Mouse (Mus musculus) heart, embryonic 12.5 days (tissue): ENCODE data around the gene Elk4. TPM values are rescaled to one million over a fixed set of nuclear protein-coding genes. Genes with fewer than 3 reads are reported as not detected.
A peak's percentile ranks its signal among the peaks of the same experiment; 100 is the strongest.

ENCODE experiments used
- ATAC-seq: fragments of 200-750 bp; cut with Nextera tagmentation; 2 replicates; pipeline ENCODE4 v1.8.0; 2017; ENCODE audit warnings: moderate TSS enrichment, moderate library complexity; ENCODE audit not compliant: insufficient number of reproducible peaks, low FRiP score
- H3K27ac ChIP-seq: fragments of 300-500 bp; sonication (generic); 2 replicates; pipeline ENCODE4 v1.5.1; 2016; ENCODE audit warnings: mild to moderate bottlenecking, moderate library complexity; ENCODE audit not compliant: poor library complexity, severe bottlenecking
- H3K27me3 ChIP-seq: fragments of 300-500 bp; sonication (generic); replicated peaks from 2 replicates; pipeline ENCODE4 v1.6.1; 2016; ENCODE audit warnings: mild to moderate bottlenecking, moderate library complexity
- H3K36me3 ChIP-seq: fragments of 300-500 bp; sonication (generic); 2 replicates; pipeline ENCODE4 v1.6.1; 2016; ENCODE audit warnings: mild to moderate bottlenecking, moderate library complexity
- H3K4me1 ChIP-seq: fragments of 300-500 bp; sonication (generic); replicated peaks from 2 replicates; pipeline ENCODE4 v1.6.1; 2016; ENCODE audit warnings: mild to moderate bottlenecking
- H3K4me2 ChIP-seq: fragments of 300-500 bp; sonication (generic); 2 replicates; pipeline ENCODE4 v1.6.1; 2016; ENCODE audit warnings: mild to moderate bottlenecking, moderate library complexity
- H3K4me3 ChIP-seq: fragments of 300-500 bp; sonication (generic); 2 replicates; pipeline ENCODE4 v1.5.1; 2016; ENCODE audit warnings: mild to moderate bottlenecking
- H3K9ac ChIP-seq: fragments of 300-500 bp; sonication (generic); 2 replicates; pipeline ENCODE4 v1.6.1; 2016; ENCODE audit warnings: mild to moderate bottlenecking, moderate library complexity
- H3K9me3 ChIP-seq: fragments of 300-500 bp; sonication (generic); replicated peaks from 2 replicates; pipeline ENCODE4 v1.6.1; 2016; ENCODE audit warnings: mild to moderate bottlenecking, moderate library complexity
- WGBS: fragments of 180-500 bp; shearing (Covaris S2); methylation state at CpG from one replicate; pipeline ENCODE4 v1.1.7; 2016; 5-methylcytosine and 5-hydroxymethylcytosine counted together
- polyA plus RNA-seq: library from polyadenylated mRNA; unstranded; fragments of >200 nt; fragmentation: Nextera tagmentation; extraction: Ambion mirVana; gene quantifications from 2 replicates; pipeline ENCODE4 v1.2.1, GENCODE M21; 2016

Elk4 gene
- polyA plus RNA-seq, 1 experiment from 2014 or later: 19.9 TPM

- no peaks in the 10 kb centered on the region for H3K36me3 ChIP-seq
- ATAC-seq: no peak
- H3K9ac ChIP-seq: no peak overlapping the region
- no peak overlapping the region for H3K4me3 ChIP-seq
- no peak overlapping the region for H3K27ac ChIP-seq
- H3K9me3 ChIP-seq: no peaks in the 10 kb centered on the region
- H3K4me2 ChIP-seq: 0 out of 2 replicates have a peak overlapping the region, but pooled peaks have one; percentile 20
- H3K4me1 ChIP-seq: no peaks in the 10 kb centered on the region
- 56% methylated on average over 15 of the region's 15 CpGs for WGBS
- no peaks in the 10 kb centered on the region for H3K27me3 ChIP-seq
Observed at GRCm38 (mm10) chr1:131987432-131987831, 20.0 kb upstream of the Elk4 start.

- WGBS: 82% methylated on average over 4 of the region's 4 CpGs
Observed at GRCm38 (mm10) chr1:131989476-131989875, 17.9 kb upstream of the Elk4 start.

GRCm38 (mm10) chr1:131990083-131990760 lies 17.2 kb upstream of the Elk4 start:
- H3K27ac ChIP-seq: no peak overlapping the region
- H3K36me3 ChIP-seq: no peaks in the 10 kb centered on the region
- no peaks in the 10 kb centered on the region for H3K9me3 ChIP-seq
- H3K27me3 ChIP-seq: no peaks in the 10 kb centered on the region
- H3K4me3 ChIP-seq: no peak overlapping the region
- ATAC-seq: no peak
- no peak overlapping the region for H3K4me2 ChIP-seq
- no peaks in the 10 kb centered on the region for H3K4me1 ChIP-seq
- H3K9ac ChIP-seq: no peak overlapping the region
- 76% methylated on average over 9 of the region's 9 CpGs for WGBS

More at GRCm38 (mm10) chr1:131989476-131989875, 17.9 kb upstream of the Elk4 start:
- H3K27me3 ChIP-seq: no peaks in the 10 kb centered on the region
- no peaks in the 10 kb centered on the region for H3K36me3 ChIP-seq
- H3K4me3 ChIP-seq: no peak overlapping the region
- no peak overlapping the region for H3K9ac ChIP-seq
- no peak overlapping the region for H3K4me2 ChIP-seq
- no peaks in the 10 kb centered on the region for H3K9me3 ChIP-seq
- ATAC-seq: no peak
- H3K27ac ChIP-seq: no peak overlapping the region
- no peaks in the 10 kb centered on the region for H3K4me1 ChIP-seq

GRCm38 (mm10) chr1:131992561-131993001 lies 14.8 kb upstream of the Elk4 start:
- Histone ChIP-seq H3K27me3 (no peaks in the 10 kb centered on the region), H3K4me3 (no peak overlapping the region), H3K9me3 (no peaks in the 10 kb centered on the region), H3K4me2 (no peak overlapping the region), H3K27ac (no peak overlapping the region), H3K9ac (no peak overlapping the region), H3K36me3 (no peaks in the 10 kb centered on the region), H3K4me1 (no peaks in the 10 kb centered on the region)
- WGBS: 73% methylated on average over 7 of the region's 7 CpGs
- no peak for ATAC-seq

- Histone ChIP-seq H3K9ac (no peak overlapping the region), H3K4me1 (no peaks in the 10 kb centered on the region)
- 81% methylated on average over 12 of the region's 12 CpGs for WGBS
Observed at GRCm38 (mm10) chr1:131993169-131994040, 14.0 kb upstream of the Elk4 start.

GRCm38 (mm10) chr1:131995062-131995461 lies 12.3 kb upstream of the Elk4 start:
- H3K9me3 ChIP-seq: no peaks in the 10 kb centered on the region
- H3K27ac ChIP-seq: no peak overlapping the region

More at GRCm38 (mm10) chr1:131993169-131994040, 14.0 kb upstream of the Elk4 start:
- Histone ChIP-seq H3K4me3 (no peak overlapping the region), H3K36me3 (no peaks in the 10 kb centered on the region), H3K9me3 (no peaks in the 10 kb centered on the region), H3K4me2 (no peak overlapping the region), H3K27me3 (no peaks in the 10 kb centered on the region), H3K27ac (no peak overlapping the region)
- no peak for ATAC-seq

GRCm38 (mm10) chr1:132000506-132000905 lies 6.9 kb upstream of the Elk4 start:
- Histone ChIP-seq H3K27me3 (no peaks in the 10 kb centered on the region), H3K27ac (no peak overlapping the region), H3K9ac (no peak overlapping the region), H3K36me3 (no peaks in the 10 kb centered on the region), H3K9me3 (no peaks in the 10 kb centered on the region), H3K4me1 (no peaks in the 10 kb centered on the region), H3K4me3 (no peak overlapping the region), H3K4me2 (no peak overlapping the region)
- no peak for ATAC-seq

More at GRCm38 (mm10) chr1:131995062-131995461, 12.3 kb upstream of the Elk4 start:
- Histone ChIP-seq H3K4me3 (no peak overlapping the region), H3K9ac (no peak overlapping the region), H3K36me3 (no peaks in the 10 kb centered on the region), H3K27me3 (no peaks in the 10 kb centered on the region), H3K4me2 (no peak overlapping the region), H3K4me1 (no peaks in the 10 kb centered on the region)
- WGBS: 29% methylated on average over 4 of the region's 4 CpGs
- no peak for ATAC-seq

GRCm38 (mm10) chr1:132001880-132002330 lies 5.5 kb upstream of the Elk4 start:
- Histone ChIP-seq H3K9me3 (no peaks in the 10 kb centered on the region), H3K9ac (no peak overlapping the region), H3K27ac (no peak overlapping the region), H3K27me3 (no peaks in the 10 kb centered on the region), H3K4me1 (peaks cover 5% of the 10 kb centered on the region), H3K4me2 (no peak overlapping the region), H3K4me3 (no peak overlapping the region), H3K36me3 (no peaks in the 10 kb centered on the region)
- WGBS: 80% methylated on average over 4 of the region's 4 CpGs
- ATAC-seq: no peak

GRCm38 (mm10) chr1:132003111-132003510 lies 4.3 kb upstream of the Elk4 start:
- H3K36me3 ChIP-seq: no peaks in the 10 kb centered on the region
- ATAC-seq: no peak
- H3K27ac ChIP-seq: no peak overlapping the region
- peaks cover 5% of the 10 kb centered on the region for H3K4me1 ChIP-seq
- no peaks in the 10 kb centered on the region for H3K27me3 ChIP-seq
- 53% methylated on average over 2 of the region's 2 CpGs for WGBS
- H3K4me3 ChIP-seq: no peak overlapping the region
- H3K9me3 ChIP-seq: no peaks in the 10 kb centered on the region
- no peak overlapping the region for H3K9ac ChIP-seq
- H3K4me2 ChIP-seq: no peak overlapping the region

GRCm38 (mm10) chr1:132003817-132004216 lies 3.6 kb upstream of the Elk4 start:
- 41% methylated on average over 1 of the region's 1 CpGs for WGBS
- Histone ChIP-seq H3K27me3 (no peaks in the 10 kb centered on the region), H3K9ac (no peak overlapping the region), H3K36me3 (no peaks in the 10 kb centered on the region), H3K27ac (no peak overlapping the region; the same call in 1 of the 2 replicates), H3K4me3 (no peak overlapping the region), H3K4me2 (no peak overlapping the region), H3K9me3 (no peaks in the 10 kb centered on the region), H3K4me1 (peaks cover 5% of the 10 kb centered on the region)
- no peak for ATAC-seq

GRCm38 (mm10) chr1:132004574-132005180 lies 2.7 kb upstream of the Elk4 start:
- no peaks in the 10 kb centered on the region for H3K27me3 ChIP-seq
- WGBS: 81% methylated on average over 6 of the region's 6 CpGs
- H3K36me3 ChIP-seq: no peaks in the 10 kb centered on the region
- H3K9ac ChIP-seq: no peak overlapping the region
- H3K4me2 ChIP-seq: no peak overlapping the region
- no peaks in the 10 kb centered on the region for H3K9me3 ChIP-seq
- peaks cover 13% of the 10 kb centered on the region for H3K4me1 ChIP-seq
- H3K27ac ChIP-seq: no peak overlapping the region
- no peak for ATAC-seq
- H3K4me3 ChIP-seq: no peak overlapping the region
